Mouse (Mus musculus) liver, adult 2 months (tissue): ENCODE data around the gene Glt8d2. TPM values are rescaled to one million over a fixed set of nuclear protein-coding genes. Genes with fewer than 3 reads are reported as not detected.

ENCODE experiments used
- DNase-seq: peaks from one replicate; pipeline ENCODE4 v3.0.0-alpha.2; 2011; ENCODE audit warnings: low read depth, low spot score; ENCODE audit errors: extremely low read depth
- H3K27ac ChIP-seq: fragments of 200-500 bp; replicated peaks from 2 replicates; pipeline ENCODE4 v1.5.1; 2012; ENCODE audit warnings: low read depth, mild to moderate bottlenecking, control low read depth, inconsistent platforms, low read length; ENCODE audit not compliant: insufficient read depth
- H3K27me3 ChIP-seq: fragments of 200-500 bp; 2 replicates; pipeline ENCODE4 v1.6.1; 2012; ENCODE audit warnings: mild to moderate bottlenecking, moderate library complexity, low read length, inconsistent platforms; ENCODE audit not compliant: control insufficient read depth, insufficient read depth
- H3K36me3 ChIP-seq: fragments of 200-500 bp; 2 replicates; pipeline ENCODE4 v1.6.1; 2012; ENCODE audit warnings: low read length, inconsistent platforms; ENCODE audit not compliant: control insufficient read depth, insufficient read depth
- H3K4me1 ChIP-seq: fragments of 200-500 bp; 2 replicates; pipeline ENCODE4 v1.6.1; 2011; ENCODE audit warnings: low read length; ENCODE audit not compliant: control insufficient read depth, insufficient read depth
- H3K4me3 ChIP-seq: fragments of 200-500 bp; 2 replicates; pipeline ENCODE4 v1.5.1; 2011; ENCODE audit warnings: low read depth, mild to moderate bottlenecking, control low read depth, low read length, moderate library complexity; ENCODE audit not compliant: insufficient read depth
- H3K79me2 ChIP-seq: fragments of 200-500 bp; 2 replicates; pipeline ENCODE4 v1.6.1; 2012; ENCODE audit warnings: inconsistent platforms, mild to moderate bottlenecking, low read length, moderate library complexity; ENCODE audit not compliant: control insufficient read depth, insufficient read depth
- H3K9ac ChIP-seq: fragments of 200-500 bp; 2 replicates; pipeline ENCODE4 v1.6.1; 2012; ENCODE audit warnings: low read depth, mild to moderate bottlenecking, control low read depth, inconsistent platforms, low read length
- CTCF ChIP-seq: fragments of 200-500 bp; IDR thresholded peaks from 2 replicates; pipeline ENCODE4 v1.5.1; 2011; ENCODE audit warnings: low read depth, low read length, control low read depth
- POLR2A ChIP-seq: fragments of 200-500 bp; IDR thresholded peaks from 2 replicates; pipeline ENCODE4 v1.6.1; 2011; ENCODE audit warnings: low read length, control low read depth; ENCODE audit not compliant: insufficient read depth; ENCODE audit errors: extremely low read depth
- WGBS: fragments of 180-500 bp; shearing (Covaris S2); methylation state at CpG from one replicate; pipeline ENCODE4 v1.1.7; 2018; 5-methylcytosine and 5-hydroxymethylcytosine counted together
- polyA plus RNA-seq: library from polyadenylated mRNA; depleted of rRNA; stranded (reverse); fragments of >200 nt; gene quantifications from 2 replicates; pipeline ENCODE4 v1.2.3, GENCODE M21; 2012
- total RNA-seq: library from RNA; depleted of rRNA; stranded (reverse); fragments of >200 nt; gene quantifications from 2 replicates; pipeline ENCODE4 v1.2.3, GENCODE M21; 2014

Gene Glt8d2
- total and polyA plus RNA-seq, 2 experiments: 0.18 TPM; not detected in 1

DNA sequence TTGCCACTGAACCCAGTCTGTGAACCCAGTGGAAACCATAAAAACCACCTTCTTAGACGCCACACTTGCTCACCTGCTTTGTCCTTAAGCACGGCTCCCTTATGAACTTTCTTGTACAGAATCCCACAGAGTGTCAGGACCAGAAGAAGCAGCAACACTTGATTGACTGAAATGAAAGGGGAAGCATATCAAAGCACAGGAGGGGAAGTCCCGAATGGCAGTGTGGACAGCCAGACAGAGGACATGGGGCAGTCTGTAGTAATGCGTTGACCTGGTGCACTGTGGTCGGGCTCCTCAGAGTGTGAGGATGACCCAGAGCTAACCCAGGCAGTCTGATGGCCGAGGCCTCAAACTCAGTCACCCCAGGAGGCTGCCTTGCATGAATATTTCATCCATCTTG is 20.2 kb downstream of the Glt8d2 start:
- TF ChIP-seq POLR2A: no peak
- TF ChIP-seq CTCF: no peak
- no peaks in the 10 kb centered on the region for H3K27me3 ChIP-seq
- DNase-seq: no peak
- no peak overlapping the region for H3K9ac ChIP-seq
- 74% methylated on average over 6 of the region's 6 CpGs for WGBS
- no peaks in the 10 kb centered on the region for H3K36me3 ChIP-seq
- H3K27ac ChIP-seq: no peak overlapping the region
- H3K4me1 ChIP-seq: peaks cover 2% of the 10 kb centered on the region
- H3K79me2 ChIP-seq: no peaks in the 10 kb centered on the region
- no peak overlapping the region for H3K4me3 ChIP-seq

DNA sequence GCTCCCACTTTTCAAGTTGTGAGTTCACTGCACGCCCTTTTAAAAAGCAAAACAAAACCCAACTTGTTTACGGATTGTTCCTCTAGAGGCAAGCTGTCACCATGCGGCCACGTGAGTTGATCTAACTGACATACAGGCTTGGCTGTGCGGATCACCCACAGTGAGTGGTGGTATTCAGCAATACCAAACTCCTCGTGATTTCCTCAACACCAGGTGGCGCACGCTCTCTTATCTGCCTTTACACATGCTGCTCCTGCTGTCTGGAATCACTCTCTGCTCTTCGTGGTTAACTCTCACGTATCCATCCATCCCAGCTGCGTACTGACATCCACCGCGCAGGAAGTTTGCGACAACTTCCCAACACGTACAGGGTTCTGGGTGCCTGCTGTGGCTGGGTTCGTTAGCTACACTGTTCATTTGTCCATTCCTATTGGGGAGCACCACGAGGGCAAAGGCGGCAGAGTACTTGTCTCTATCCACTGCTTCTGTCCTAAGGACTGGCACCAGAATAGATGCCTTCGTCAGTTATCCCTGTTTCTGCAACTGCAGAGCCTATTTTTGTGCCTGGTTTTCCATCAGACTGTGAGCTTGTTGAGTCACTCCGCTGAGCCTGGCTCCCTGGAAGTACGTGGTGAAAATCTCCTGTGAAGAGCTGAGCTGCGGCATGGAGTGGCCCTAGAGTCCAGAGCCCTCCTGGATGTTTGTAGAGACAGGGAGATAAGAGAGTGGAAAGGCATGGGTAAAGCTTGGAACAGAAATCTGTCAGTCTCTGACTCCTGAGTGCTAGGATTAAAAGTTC is 23.8 kb downstream of the Glt8d2 start:
- no peak overlapping the region for H3K4me3 ChIP-seq
- H3K9ac ChIP-seq: no peak overlapping the region

DNA sequence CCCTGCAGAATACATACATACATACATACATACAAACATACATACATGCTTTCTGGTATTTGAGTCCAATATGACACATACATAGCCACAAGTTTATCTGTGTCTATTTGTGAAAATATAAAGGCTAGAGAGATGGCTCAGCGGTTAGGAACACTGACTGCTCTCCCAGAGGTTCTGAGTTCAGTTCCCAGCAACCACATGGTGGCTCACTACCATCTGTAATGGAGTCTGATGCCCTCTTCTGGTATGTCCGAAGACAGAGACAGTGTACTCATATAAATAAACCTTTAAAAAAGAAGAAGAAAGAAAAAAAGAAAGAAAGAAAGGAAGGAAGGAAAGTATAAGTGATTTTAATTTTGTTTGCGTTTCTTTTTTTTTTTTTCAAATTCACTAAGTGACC is 24.5 kb downstream of the Glt8d2 start:
- TF ChIP-seq CTCF: no peak
- TF ChIP-seq POLR2A: no peak
- no peak overlapping the region for H3K27ac ChIP-seq
- no peak for DNase-seq
- no peak overlapping the region for H3K9ac ChIP-seq
- H3K79me2 ChIP-seq: no peaks in the 10 kb centered on the region
- H3K4me3 ChIP-seq: no peak overlapping the region
- peaks cover 2% of the 10 kb centered on the region for H3K4me1 ChIP-seq
- H3K27me3 ChIP-seq: no peaks in the 10 kb centered on the region
- H3K36me3 ChIP-seq: no peaks in the 10 kb centered on the region
- 65% methylated on average over 3 of the region's 3 CpGs for WGBS

More for the DNA sequence above, 23.8 kb downstream of the Glt8d2 start:
- H3K79me2 ChIP-seq: no peaks in the 10 kb centered on the region
- H3K27me3 ChIP-seq: no peaks in the 10 kb centered on the region
- peaks cover 2% of the 10 kb centered on the region for H3K4me1 ChIP-seq
- H3K27ac ChIP-seq: no peak overlapping the region
- 18% methylated on average over 22 of the region's 22 CpGs for WGBS
- TF ChIP-seq CTCF: peak; percentile 77
- no peak for TF ChIP-seq POLR2A
- no peaks in the 10 kb centered on the region for H3K36me3 ChIP-seq
- DNase-seq: peak; percentile 74

DNA sequence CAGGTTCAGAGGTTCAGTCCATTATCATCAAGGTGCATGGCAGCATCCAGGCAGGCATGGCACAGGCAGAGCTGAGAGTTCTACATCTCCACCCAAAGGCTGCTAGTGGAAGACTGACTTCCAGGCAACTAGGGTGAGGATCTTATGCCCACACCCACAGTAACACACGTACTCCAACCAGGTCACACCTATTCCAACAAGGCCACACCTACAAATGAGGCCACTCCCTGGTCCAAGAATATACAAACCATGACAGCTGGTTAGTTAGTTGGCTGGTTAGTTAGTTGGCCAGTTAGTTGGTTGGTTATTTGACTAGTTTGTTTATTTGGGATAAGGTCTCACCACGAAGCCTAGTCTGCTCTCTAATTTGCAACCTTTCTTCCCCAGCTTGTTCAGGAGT is 27.2 kb downstream of the Glt8d2 start:
- TF ChIP-seq POLR2A (no peak), CTCF (no peak)
- Histone ChIP-seq H3K27ac (no peak overlapping the region), H3K4me1 (peaks cover 2% of the 10 kb centered on the region), H3K9ac (no peak overlapping the region), H3K27me3 (no peaks in the 10 kb centered on the region), H3K36me3 (no peaks in the 10 kb centered on the region), H3K79me2 (no peaks in the 10 kb centered on the region), H3K4me3 (no peak overlapping the region)
- 84% methylated on average over 2 of the region's 2 CpGs for WGBS
- no peak for DNase-seq

DNA sequence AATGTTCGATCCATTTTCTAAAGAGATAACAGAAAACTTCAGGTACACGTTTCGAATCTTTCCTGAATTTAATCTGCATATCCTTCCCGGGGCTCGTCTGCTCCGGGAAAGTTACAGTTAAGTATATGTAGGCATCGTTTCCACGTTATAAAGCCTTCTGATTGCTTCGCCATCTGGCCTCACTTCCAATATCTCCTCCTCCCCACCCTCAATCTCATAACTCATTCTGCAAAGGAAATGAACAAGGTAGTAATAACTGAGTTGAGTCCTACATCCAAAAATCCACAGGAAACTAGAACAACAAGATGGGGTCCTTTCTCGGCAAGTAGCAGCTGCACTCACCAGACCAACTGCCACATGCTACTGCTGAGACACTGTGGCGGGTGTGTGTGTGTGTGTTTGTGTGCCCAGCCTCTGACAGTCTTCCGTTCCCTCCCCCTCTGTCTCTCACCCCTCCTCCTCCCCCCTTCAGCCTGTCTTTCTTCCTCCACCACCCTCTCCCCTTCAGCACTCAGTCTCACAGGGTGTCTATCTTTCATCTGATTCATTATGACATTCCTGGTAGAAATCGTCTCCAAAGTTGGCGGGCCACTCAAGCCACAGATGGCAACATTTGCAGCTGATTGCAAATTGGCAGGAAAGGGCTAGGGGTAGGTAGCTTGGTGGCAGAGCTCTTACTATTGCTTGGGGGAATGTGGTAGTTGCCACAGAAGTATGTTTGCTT is 28.0 kb downstream of the Glt8d2 start:
- Histone ChIP-seq H3K27me3 (no peaks in the 10 kb centered on the region), H3K27ac (no peak overlapping the region), H3K36me3 (no peaks in the 10 kb centered on the region), H3K9ac (no peak overlapping the region), H3K4me3 (no peak overlapping the region), H3K79me2 (no peaks in the 10 kb centered on the region), H3K4me1 (peaks cover 2% of the 10 kb centered on the region)
- no peak for DNase-seq
- 83% methylated on average over 14 of the region's 14 CpGs for WGBS
- TF ChIP-seq CTCF (no peak), POLR2A (no peak)

DNA sequence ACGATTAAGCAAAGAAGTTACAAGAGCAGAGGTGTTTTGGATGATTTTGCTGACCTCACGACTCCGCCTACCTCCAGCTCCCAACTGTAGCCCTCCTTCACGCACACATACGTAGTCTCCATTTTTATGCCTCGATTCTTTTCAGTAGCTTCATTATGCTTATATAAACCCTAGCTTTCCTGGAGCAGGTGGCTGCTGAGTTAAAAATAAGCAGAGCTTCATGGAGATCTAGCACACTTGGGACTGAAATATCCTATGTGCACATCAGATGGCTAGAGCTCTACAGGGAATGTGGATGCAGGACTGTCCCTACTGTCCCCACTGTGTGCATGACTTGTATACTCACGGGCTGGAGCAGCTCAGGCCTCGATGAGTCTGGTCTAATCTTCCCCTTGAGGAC is 28.6 kb downstream of the Glt8d2 start:
- no peak for TF ChIP-seq CTCF
- TF ChIP-seq POLR2A: no peak
- H3K79me2 ChIP-seq: no peaks in the 10 kb centered on the region

More for the DNA sequence above, 28.6 kb downstream of the Glt8d2 start:
- no peak for DNase-seq
- no peak overlapping the region for H3K27ac ChIP-seq
- no peaks in the 10 kb centered on the region for H3K36me3 ChIP-seq
- no peak overlapping the region for H3K9ac ChIP-seq
- 81% methylated on average over 8 of the region's 8 CpGs for WGBS
- no peak overlapping the region for H3K4me3 ChIP-seq
- H3K4me1 ChIP-seq: peaks cover 2% of the 10 kb centered on the region
- no peaks in the 10 kb centered on the region for H3K27me3 ChIP-seq
